Mouse (Mus musculus) limb, embryonic 12.5 days (tissue): Measurements from ENCODE around the gene Cytip. TPM values are rescaled to one million over a fixed set of nuclear protein-coding genes. Genes with fewer than 3 reads are reported as not detected.
A peak's percentile ranks its signal among the peaks of the same experiment; 100 is the strongest.

Experiments
- ATAC-seq: fragments of 200-750 bp; cut with Nextera tagmentation; 2 replicates; pipeline ENCODE4 v1.8.0; 2017; ENCODE audit warnings: low read depth, moderate TSS enrichment; ENCODE audit not compliant: insufficient number of reproducible peaks, insufficient read depth, low FRiP score, low TSS enrichment
- H3K27ac ChIP-seq: fragments of 300-500 bp; sonication (generic); 2 replicates; pipeline ENCODE4 v1.5.1; 2016; ENCODE audit warnings: mild to moderate bottlenecking, moderate library complexity
- H3K27me3 ChIP-seq: fragments of 300-500 bp; sonication (generic); 2 replicates; pipeline ENCODE4 v1.6.1; 2016; ENCODE audit warnings: mild to moderate bottlenecking, moderate library complexity
- H3K36me3 ChIP-seq: fragments of 300-500 bp; sonication (generic); 2 replicates; pipeline ENCODE4 v1.6.1; 2016; ENCODE audit warnings: mild to moderate bottlenecking, moderate library complexity
- H3K4me1 ChIP-seq: fragments of 300-500 bp; sonication (generic); replicated peaks from 2 replicates; pipeline ENCODE4 v1.6.1; 2016
- H3K4me2 ChIP-seq: fragments of 300-500 bp; sonication (generic); 2 replicates; pipeline ENCODE4 v1.6.1; 2016; ENCODE audit warnings: mild to moderate bottlenecking, moderate library complexity
- H3K4me3 ChIP-seq: fragments of 300-500 bp; sonication (generic); replicated peaks from 2 replicates; pipeline ENCODE4 v1.5.1; 2016; ENCODE audit warnings: mild to moderate bottlenecking
- H3K9ac ChIP-seq: fragments of 300-500 bp; sonication (generic); replicated peaks from 2 replicates; pipeline ENCODE4 v1.6.1; 2016; ENCODE audit warnings: mild to moderate bottlenecking, moderate library complexity
- H3K9me3 ChIP-seq: fragments of 300-500 bp; sonication (generic); 2 replicates; pipeline ENCODE4 v1.6.1; 2016; ENCODE audit warnings: mild to moderate bottlenecking, moderate library complexity
- WGBS: fragments of 180-500 bp; shearing (Covaris S2); methylation state at CpG from one replicate; pipeline ENCODE4 v1.1.7; 2016; 5-methylcytosine and 5-hydroxymethylcytosine counted together
- polyA plus RNA-seq: library from polyadenylated mRNA; unstranded; fragments of >200 nt; fragmentation: Nextera tagmentation; extraction: Ambion mirVana; gene quantifications from 2 replicates; pipeline ENCODE4 v1.2.1, GENCODE M21; 2016

Cytip gene
- polyA plus RNA-seq, 1 experiment from 2014 or later = 0.68 TPM

- whole genome bisulfite sequencing = 75% methylated on average over 1 of the region's 1 CpGs
- no peaks in the 10 kb centered on the region for H3K27me3 ChIP-seq
These were observed 14.6 kb downstream of the Cytip start for GRCm38 (mm10) chr2:58180776-58181175.

GRCm38 (mm10) chr2:58179056-58179455 is 16.3 kb downstream of the Cytip start:
- Histone ChIP-seq H3K27ac (no peak overlapping the region), H3K4me2 (no peak overlapping the region), H3K4me3 (no peak overlapping the region), H3K4me1 (no peaks in the 10 kb centered on the region), H3K9ac (no peak overlapping the region), H3K36me3 (no peaks in the 10 kb centered on the region), H3K27me3 (no peaks in the 10 kb centered on the region), H3K9me3 (no peaks in the 10 kb centered on the region)
- WGBS = 81% methylated on average over 1 of the region's 1 CpGs
- ATAC-seq = no peak

More at GRCm38 (mm10) chr2:58180776-58181175, 14.6 kb downstream of the Cytip start:
- H3K27ac ChIP-seq = no peak overlapping the region
- no peak overlapping the region for H3K4me3 ChIP-seq
- no peaks in the 10 kb centered on the region for H3K36me3 ChIP-seq
- H3K4me1 ChIP-seq = no peaks in the 10 kb centered on the region
- no peak overlapping the region for H3K4me2 ChIP-seq
- no peak overlapping the region for H3K9ac ChIP-seq
- ATAC-seq = no peak
- H3K9me3 ChIP-seq = no peaks in the 10 kb centered on the region

- no peak for ATAC-seq
- H3K27me3 ChIP-seq = no peaks in the 10 kb centered on the region
- no peak overlapping the region for H3K27ac ChIP-seq
- H3K9me3 ChIP-seq = no peaks in the 10 kb centered on the region
- no peak overlapping the region for H3K4me2 ChIP-seq
- no peaks in the 10 kb centered on the region for H3K36me3 ChIP-seq
- no peak overlapping the region for H3K4me3 ChIP-seq
- 85% methylated on average over 8 of the region's 8 CpGs for WGBS
- H3K4me1 ChIP-seq = no peaks in the 10 kb centered on the region
- H3K9ac ChIP-seq = no peak overlapping the region
These were observed 19.7 kb downstream of the Cytip start for GRCm38 (mm10) chr2:58175392-58176291.

DNA sequence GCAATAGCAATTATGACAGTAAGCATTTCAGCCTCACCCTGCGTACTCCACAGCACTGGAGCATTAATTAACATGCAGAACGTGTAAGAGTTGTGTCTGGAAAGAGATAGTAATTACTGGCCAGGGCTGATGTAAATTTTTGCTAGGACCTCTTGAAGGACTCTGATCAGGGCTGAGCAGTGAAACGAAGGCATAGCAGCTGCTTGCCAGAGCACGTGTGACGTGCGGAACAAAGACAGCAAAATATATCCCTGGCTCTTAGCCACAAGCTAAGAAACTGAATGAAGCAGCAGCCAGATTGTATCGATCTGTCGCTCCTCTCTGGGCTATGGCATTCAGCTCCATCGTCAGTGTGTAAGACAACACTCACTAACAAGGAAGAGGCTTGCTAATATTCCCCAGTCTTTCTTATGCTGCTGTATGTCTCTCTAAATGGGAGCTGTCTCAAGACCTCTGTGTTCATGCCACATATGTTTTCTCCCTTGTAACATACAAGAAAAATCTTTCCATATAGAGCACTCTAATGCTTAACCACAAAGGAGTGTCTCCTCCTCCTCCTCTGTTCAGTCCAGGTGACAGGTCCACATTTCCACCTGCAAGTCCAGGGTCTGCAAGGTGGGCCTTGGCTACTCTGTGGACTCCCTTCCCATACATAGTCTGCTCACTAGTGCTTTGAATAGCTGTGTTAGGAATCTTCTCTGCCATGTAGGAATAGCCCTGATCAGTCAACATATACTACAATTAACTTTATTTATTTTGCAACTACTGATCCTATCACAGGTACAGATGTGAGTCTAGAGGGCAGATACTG is 20.7 kb downstream of the Cytip start:
- no peak for ATAC-seq
- no peaks in the 10 kb centered on the region for H3K36me3 ChIP-seq
- H3K27ac ChIP-seq = no peak overlapping the region
- H3K9ac ChIP-seq = no peak overlapping the region
- H3K4me1 ChIP-seq = no peaks in the 10 kb centered on the region
- no peaks in the 10 kb centered on the region for H3K9me3 ChIP-seq
- 86% methylated on average over 9 of the region's 9 CpGs for WGBS
- H3K27me3 ChIP-seq = no peaks in the 10 kb centered on the region
- H3K4me3 ChIP-seq = no peak overlapping the region
- no peak overlapping the region for H3K4me2 ChIP-seq

DNA sequence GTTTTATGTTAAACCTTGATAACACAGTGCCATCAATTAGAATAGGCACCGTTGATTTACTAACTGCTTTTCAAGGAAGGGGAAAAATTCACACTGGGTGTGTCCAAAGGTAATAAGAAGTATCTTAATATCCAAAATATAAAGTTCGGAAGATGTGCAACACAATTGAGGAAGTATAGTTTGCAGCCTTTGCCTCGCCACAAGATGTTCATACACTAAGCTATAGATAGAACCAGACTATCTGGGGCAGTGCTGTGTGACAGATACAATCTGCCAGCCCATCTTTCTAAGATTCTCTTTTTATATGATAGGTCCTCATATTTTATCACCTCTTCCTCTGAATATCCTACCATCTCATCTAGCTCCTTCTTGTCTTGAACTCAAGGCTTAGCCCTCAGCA is 22.4 kb downstream of the Cytip start:
- no peak for ATAC-seq
- no peaks in the 10 kb centered on the region for H3K4me1 ChIP-seq
- H3K4me3 ChIP-seq = no peak overlapping the region
- no peaks in the 10 kb centered on the region for H3K9me3 ChIP-seq
- H3K4me2 ChIP-seq = no peak overlapping the region
- H3K27ac ChIP-seq = no peak overlapping the region
- no peaks in the 10 kb centered on the region for H3K27me3 ChIP-seq
- H3K9ac ChIP-seq = no peak overlapping the region
- no peaks in the 10 kb centered on the region for H3K36me3 ChIP-seq
- 87% methylated on average over 3 of the region's 3 CpGs for WGBS

DNA sequence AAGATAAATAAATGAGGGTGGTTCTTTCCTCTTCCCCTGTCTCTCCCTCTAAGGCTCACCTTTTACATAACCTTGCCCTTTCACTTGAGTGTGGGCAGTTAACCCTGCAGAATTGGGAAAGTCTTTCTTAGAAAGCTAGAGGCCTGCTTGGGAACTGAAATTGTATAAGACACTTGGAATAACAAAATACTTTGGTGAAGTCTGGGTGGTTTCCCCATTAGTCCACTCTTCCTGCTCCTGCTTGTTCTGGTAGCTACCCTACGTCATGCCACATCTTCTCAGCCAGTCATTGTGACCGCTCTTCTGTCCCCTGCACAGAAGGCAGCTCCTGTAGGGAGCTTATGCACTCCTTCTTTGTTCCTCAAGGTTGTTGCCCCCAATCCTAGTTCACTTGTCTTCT is 26.2 kb downstream of the Cytip start:
- Histone ChIP-seq H3K36me3 (no peaks in the 10 kb centered on the region), H3K4me3 (no peak overlapping the region), H3K9me3 (no peaks in the 10 kb centered on the region), H3K27ac (no peak overlapping the region), H3K27me3 (no peaks in the 10 kb centered on the region), H3K4me1 (no peaks in the 10 kb centered on the region), H3K9ac (no peak overlapping the region), H3K4me2 (no peak overlapping the region)
- ATAC-seq = no peak
- 86% methylated on average over 2 of the region's 2 CpGs for WGBS

- ATAC-seq = no peak
- Histone ChIP-seq H3K4me1 (0 out of 2 replicates have a peak, but pooled peaks cover 3% of the 10 kb centered on the region), H3K36me3 (no peaks in the 10 kb centered on the region), H3K27ac (no peak overlapping the region), H3K4me2 (no peak overlapping the region), H3K9me3 (no peaks in the 10 kb centered on the region), H3K27me3 (no peaks in the 10 kb centered on the region), H3K9ac (no peak overlapping the region), H3K4me3 (no peak overlapping the region)
- 85% methylated on average over 3 of the region's 3 CpGs for WGBS
These were observed 27.7 kb downstream of the Cytip start for GRCm38 (mm10) chr2:58167654-58168053.

- Histone ChIP-seq H3K4me3 (no peak overlapping the region), H3K36me3 (no peaks in the 10 kb centered on the region), H3K9me3 (no peaks in the 10 kb centered on the region), H3K27me3 (no peaks in the 10 kb centered on the region), H3K27ac (no peak overlapping the region), H3K4me1 (0 out of 2 replicates have a peak, but pooled peaks cover 3% of the 10 kb centered on the region), H3K4me2 (no peak overlapping the region), H3K9ac (no peak overlapping the region)
- 73% methylated on average over 2 of the region's 2 CpGs for WGBS
- no peak for ATAC-seq
These were observed 28.6 kb downstream of the Cytip start for GRCm38 (mm10) chr2:58166764-58167163.

GRCm38 (mm10) chr2:58163457-58164181 is 31.7 kb downstream of the Cytip start:
- Histone ChIP-seq H3K27me3 (no peaks in the 10 kb centered on the region), H3K4me3 (no peak overlapping the region), H3K4me2 (no peak overlapping the region), H3K4me1 (peaks cover 3% of the 10 kb centered on the region; the same call in 1 of the 2 replicates), H3K27ac (no peak overlapping the region), H3K9me3 (no peaks in the 10 kb centered on the region), H3K9ac (no peak overlapping the region), H3K36me3 (no peaks in the 10 kb centered on the region)
- 38% methylated on average over 1 of the region's 1 CpGs for WGBS
- ATAC-seq = 0 out of 2 replicates have a peak, but pooled peaks have one; percentile 20

DNA sequence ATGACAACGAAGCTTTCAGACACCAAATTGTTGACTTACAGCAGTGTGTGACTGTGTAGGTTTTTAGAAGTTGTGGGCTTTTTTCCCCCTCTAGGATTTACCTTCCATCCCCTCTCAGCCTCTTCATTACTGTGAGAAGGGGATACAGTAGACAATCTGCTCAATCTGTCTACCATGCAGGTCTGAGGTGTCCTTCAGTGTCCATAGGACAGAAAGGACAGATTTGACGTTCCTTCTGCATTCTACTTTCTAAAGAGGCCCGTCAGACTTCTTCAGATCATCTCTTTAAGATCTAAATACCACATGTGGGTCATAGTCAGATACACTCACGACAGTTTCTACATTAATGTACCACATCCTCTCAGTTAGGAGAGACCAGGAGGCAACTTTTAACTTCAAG is 33.5 kb downstream of the Cytip start:
- Histone ChIP-seq H3K36me3 (no peaks in the 10 kb centered on the region), H3K9me3 (no peaks in the 10 kb centered on the region), H3K27me3 (no peaks in the 10 kb centered on the region), H3K4me2 (no peak overlapping the region), H3K27ac (no peak overlapping the region), H3K9ac (no peak overlapping the region), H3K4me1 (peaks cover 3% of the 10 kb centered on the region; the same call in 1 of the 2 replicates), H3K4me3 (no peak overlapping the region)
- no peak for ATAC-seq
- 95% methylated on average over 4 of the region's 4 CpGs for WGBS
